Mouse (Mus musculus): ENCODE measurements at regions not wholly inside any gene's neighbourhood (a gene's known extent, or its start where the extent isn't known, plus 50 kb on each side); places are given as distances from the start of the nearest gene placed in this dataset.

GRCm38 (mm10) chr15:63270381-63270780, 574.6 kb downstream of the Gsdmc2 start:
- ATAC-seq, result no peak
- Histone ChIP-seq H3K27me3 (ENCODE audit: insufficient read depth, low read length) (no peaks in the 10 kb centered on the region), H3K9ac (replicated peaks) (no peak overlapping the region), H3K9me3 (ENCODE audit: low read length) (no peaks in the 10 kb centered on the region), H3K4me2 (ENCODE audit: low read depth, low read length) (no peak overlapping the region), H3K4me3 (ENCODE audit: low read depth, low read length) (no peak overlapping the region), H3K36me3 (replicated peaks; ENCODE audit: insufficient read depth, low read length) (no peaks in the 10 kb centered on the region), H3K27ac (ENCODE audit: low read depth) (no peak overlapping the region), H3K4me1 (ENCODE audit: insufficient read depth) (no peaks in the 10 kb centered on the region)
- WGBS (ENCODE audit: insufficient replicate concordance), result 60% methylated on average over 2 of the region's 2 CpGs
- no peak for DNase-seq
- TF ChIP-seq EP300 (IDR thresholded peaks at IDR 0.05; ENCODE audit: low read depth), result no peak
- TF ChIP-seq CTCF (IDR thresholded peaks at IDR 0.05; ENCODE audit: low read depth), result no peak

- DNase-seq (no peak), ATAC-seq (no peak)
- WGBS (ENCODE audit: insufficient replicate concordance), result 74% methylated on average over 1 of the region's 1 CpGs
- Histone ChIP-seq H3K4me2 (ENCODE audit: low read depth, low read length) (no peak overlapping the region), H3K36me3 (replicated peaks; ENCODE audit: insufficient read depth, low read length) (no peaks in the 10 kb centered on the region), H3K27me3 (ENCODE audit: insufficient read depth, low read length) (no peaks in the 10 kb centered on the region), H3K4me3 (ENCODE audit: low read depth, low read length) (no peak overlapping the region), H3K9me3 (ENCODE audit: low read length) (no peaks in the 10 kb centered on the region), H3K9ac (replicated peaks) (no peak overlapping the region), H3K4me1 (ENCODE audit: insufficient read depth) (no peaks in the 10 kb centered on the region), H3K27ac (ENCODE audit: low read depth) (no peak overlapping the region)
- TF ChIP-seq EP300 (IDR thresholded peaks at IDR 0.05; ENCODE audit: low read depth), result no peak
- TF ChIP-seq CTCF (IDR thresholded peaks at IDR 0.05; ENCODE audit: low read depth), result no peak
These were observed 579.1 kb downstream of the Gsdmc2 start for GRCm38 (mm10) chr15:63265845-63266244.

DNA sequence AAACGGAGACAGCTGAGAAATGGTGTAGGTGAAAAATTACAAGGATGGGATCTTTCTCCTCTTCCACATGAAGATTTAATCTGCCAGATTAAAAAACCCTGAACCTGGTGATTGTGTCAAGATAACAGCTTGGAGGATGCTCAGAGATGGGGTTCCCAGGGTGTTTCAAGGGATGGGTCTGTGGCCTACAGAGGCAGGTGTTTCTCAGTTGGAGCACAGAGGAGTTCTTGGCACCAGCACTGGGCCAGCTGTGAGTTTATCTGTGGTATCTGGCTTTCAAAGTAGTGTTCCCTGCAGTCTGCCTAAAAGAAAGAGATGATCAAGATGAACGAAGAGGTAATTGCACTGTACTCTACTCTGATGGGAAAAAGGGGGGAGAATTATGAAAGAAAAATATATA, 589.2 kb downstream of the Gsdmc2 start:
- no peak overlapping the region for H3K27ac ChIP-seq (ENCODE audit: low read depth)
- no peak for ATAC-seq
- H3K4me2 ChIP-seq (ENCODE audit: low read depth, low read length), result no peak overlapping the region
- no peaks in the 10 kb centered on the region for H3K9me3 ChIP-seq (ENCODE audit: low read length)
- TF ChIP-seq CTCF (IDR thresholded peaks at IDR 0.05; ENCODE audit: low read depth) (no peak), EP300 (IDR thresholded peaks at IDR 0.05; ENCODE audit: low read depth) (no peak)
- H3K9ac ChIP-seq (replicated peaks), result no peak overlapping the region
- H3K36me3 ChIP-seq (replicated peaks; ENCODE audit: insufficient read depth, low read length), result no peaks in the 10 kb centered on the region
- DNase-seq, result no peak
- H3K4me3 ChIP-seq (ENCODE audit: low read depth, low read length), result no peak overlapping the region
- H3K4me1 ChIP-seq (ENCODE audit: insufficient read depth), result no peaks in the 10 kb centered on the region
- 72% methylated on average over 2 of the region's 2 CpGs for WGBS (ENCODE audit: insufficient replicate concordance)
- no peaks in the 10 kb centered on the region for H3K27me3 ChIP-seq (ENCODE audit: insufficient read depth, low read length)

DNA sequence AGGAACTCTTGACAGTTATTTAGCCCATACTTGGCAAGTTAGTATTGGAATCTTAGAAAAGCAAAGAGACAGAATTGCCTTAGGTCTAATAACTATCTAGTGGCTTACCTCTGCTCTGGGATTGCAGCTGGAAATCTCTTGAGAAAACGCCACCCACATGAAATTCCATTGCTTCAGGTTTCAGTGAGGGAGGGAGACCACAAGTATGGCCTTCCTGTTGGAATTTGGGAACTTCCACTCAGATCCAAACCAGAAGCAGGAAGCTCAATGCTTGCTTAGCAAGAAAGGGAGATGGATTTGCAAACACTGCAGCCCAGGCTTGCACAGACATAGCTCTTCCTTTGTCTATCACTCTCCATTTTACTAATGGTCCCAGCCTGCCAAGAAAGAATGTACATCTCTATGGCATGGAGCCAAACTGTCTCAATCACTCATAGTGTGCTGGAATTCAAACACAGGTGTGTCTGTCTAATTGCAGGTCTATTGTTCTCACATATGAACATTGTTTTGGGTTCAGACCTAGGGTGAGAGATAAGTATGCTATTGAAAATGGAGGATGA, 592.1 kb downstream of the Gsdmc2 start:
- no peak overlapping the region for H3K4me2 ChIP-seq (ENCODE audit: low read depth, low read length)
- no peak overlapping the region for H3K27ac ChIP-seq (ENCODE audit: low read depth)
- 68% methylated on average over 1 of the region's 1 CpGs for WGBS (ENCODE audit: insufficient replicate concordance)
- no peaks in the 10 kb centered on the region for H3K4me1 ChIP-seq (ENCODE audit: insufficient read depth)
- no peaks in the 10 kb centered on the region for H3K27me3 ChIP-seq (ENCODE audit: insufficient read depth, low read length)
- no peak for DNase-seq
- TF ChIP-seq EP300 (IDR thresholded peaks at IDR 0.05; ENCODE audit: low read depth) (no peak), CTCF (IDR thresholded peaks at IDR 0.05; ENCODE audit: low read depth) (no peak)
- H3K9me3 ChIP-seq (ENCODE audit: low read length), result no peaks in the 10 kb centered on the region
- H3K4me3 ChIP-seq (ENCODE audit: low read depth, low read length), result no peak overlapping the region
- H3K9ac ChIP-seq (replicated peaks), result no peak overlapping the region
- H3K36me3 ChIP-seq (replicated peaks; ENCODE audit: insufficient read depth, low read length), result no peaks in the 10 kb centered on the region
- ATAC-seq, result no peak

DNA sequence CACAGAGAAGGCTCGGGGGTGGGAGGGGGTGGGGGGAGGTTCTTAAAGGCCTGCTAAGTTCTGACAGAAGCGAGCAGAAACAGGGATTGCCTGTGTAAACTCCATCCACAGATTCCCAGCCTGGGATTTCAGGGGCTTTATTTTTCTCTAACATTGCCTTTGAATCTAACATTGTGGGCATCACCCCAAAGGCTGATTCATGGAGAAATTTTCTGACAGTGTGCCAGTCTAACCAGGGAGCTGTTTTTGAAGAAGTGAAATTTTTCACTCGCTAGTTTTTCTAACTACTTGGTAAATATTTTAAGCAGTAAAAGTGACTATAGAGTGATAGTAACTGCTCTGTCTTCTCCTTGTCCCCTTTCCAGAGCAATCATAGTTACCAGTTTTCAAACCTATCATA, 606.4 kb downstream of the Gsdmc2 start:
- H3K27me3 ChIP-seq (ENCODE audit: insufficient read depth, low read length), result no peaks in the 10 kb centered on the region
- DNase-seq, result no peak
- no peak for ATAC-seq
- H3K36me3 ChIP-seq (replicated peaks; ENCODE audit: insufficient read depth, low read length), result no peaks in the 10 kb centered on the region
- H3K9me3 ChIP-seq (ENCODE audit: low read length), result no peaks in the 10 kb centered on the region
- no peaks in the 10 kb centered on the region for H3K4me1 ChIP-seq (ENCODE audit: insufficient read depth)
- no peak overlapping the region for H3K9ac ChIP-seq (replicated peaks)
- no peak overlapping the region for H3K27ac ChIP-seq (ENCODE audit: low read depth)
- WGBS (ENCODE audit: insufficient replicate concordance), result 78% methylated on average over 3 of the region's 3 CpGs
- H3K4me2 ChIP-seq (ENCODE audit: low read depth, low read length), result no peak overlapping the region
- TF ChIP-seq EP300 (IDR thresholded peaks at IDR 0.05; ENCODE audit: low read depth), result no peak
- no peak for TF ChIP-seq CTCF (IDR thresholded peaks at IDR 0.05; ENCODE audit: low read depth)
- H3K4me3 ChIP-seq (ENCODE audit: low read depth, low read length), result no peak overlapping the region

GRCm38 (mm10) chr15:63218393-63219060, 626.5 kb downstream of the Gsdmc2 start:
- no peak for ATAC-seq
- DNase-seq, result no peak
- H3K27me3 ChIP-seq (ENCODE audit: insufficient read depth, low read length), result no peaks in the 10 kb centered on the region
- no peaks in the 10 kb centered on the region for H3K36me3 ChIP-seq (replicated peaks; ENCODE audit: insufficient read depth, low read length)
- H3K4me2 ChIP-seq (ENCODE audit: low read depth, low read length), result no peak overlapping the region
- no peak overlapping the region for H3K9ac ChIP-seq (replicated peaks)
- H3K27ac ChIP-seq (ENCODE audit: low read depth), result no peak overlapping the region
- no peaks in the 10 kb centered on the region for H3K9me3 ChIP-seq (ENCODE audit: low read length)
- H3K4me1 ChIP-seq (ENCODE audit: insufficient read depth), result no peaks in the 10 kb centered on the region
- WGBS (ENCODE audit: insufficient replicate concordance), result 65% methylated on average over 2 of the region's 2 CpGs
- TF ChIP-seq EP300 (IDR thresholded peaks at IDR 0.05; ENCODE audit: low read depth), result no peak
- no peak for TF ChIP-seq CTCF (IDR thresholded peaks at IDR 0.05; ENCODE audit: low read depth)
- H3K4me3 ChIP-seq (ENCODE audit: low read depth, low read length), result no peak overlapping the region
